Mouse (Mus musculus) left cerebral cortex, postnatal 25 days (tissue): Measurements from ENCODE around the gene Hspa12a. TPM values are rescaled to one million over a fixed set of nuclear protein-coding genes. Genes with fewer than 3 reads are reported as not detected.
"Not testable (repeated sequence)": the region's sequence is repeated elsewhere in the genome, so short reads cannot be mapped to it uniquely, and the experiment has no call there.

Source experiments
- DNase-seq, 2 experiments: peaks; one replicate each; pipeline ENCODE4 v3.0.0; 2022; ENCODE audit warnings: low spot score in 2 of 2, mixed read lengths in 1 of 2
- intact Hi-C: fragments of 180-260 bp; cut with DNase I; formaldehyde crosslinking; loops from one replicate; pipeline ENCODE4 v1.15.1; 2025
- total RNA-seq, 2 experiments: library from RNA; stranded (reverse); gene quantifications; 2 replicates each; pipeline ENCODE4 v1.2.3; 2021

The Hspa12a gene
- total RNA-seq, 2 experiments from 2014 or later = 211 to 218 TPM

- intact Hi-C loops = no loop called here
- no peak for DNase-seq
These were observed 30.2 kb downstream of the Hspa12a start for GRCm38 (mm10) chr19:58913301-58913700.

- intact Hi-C loops = loop anchor here (1.0 kb wide), 2 partner anchors 285 to 297 kb away; no protein-coding TSS in a partner anchor
- peak; percentile 65 to 70 for DNase-seq
These were observed 32.1 kb downstream of the Hspa12a start for GRCm38 (mm10) chr19:58911386-58911785.

DNA sequence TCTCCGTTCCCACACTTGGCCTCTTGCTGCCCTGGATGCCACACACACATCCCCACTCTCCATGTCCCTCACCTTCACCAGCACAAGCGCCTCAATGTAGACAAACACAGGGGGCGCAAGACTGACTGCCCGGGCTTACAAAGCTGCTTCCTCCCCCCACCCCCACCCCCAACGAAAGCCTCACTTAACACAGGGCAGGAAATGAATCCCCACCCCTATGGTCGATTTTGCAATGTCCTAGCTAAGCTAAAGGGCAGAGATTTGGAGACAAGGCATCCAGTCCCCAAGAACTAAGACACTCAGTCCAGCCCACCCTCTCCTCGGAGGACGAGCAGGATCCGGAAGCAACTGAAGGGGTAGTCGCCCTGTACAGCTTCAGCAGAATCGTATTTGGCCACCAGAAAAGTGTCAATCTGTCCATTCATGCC, 32.5 kb downstream of the Hspa12a start:
- intact Hi-C loops = loop anchor here (1.0 kb wide), 2 partner anchors 285 to 297 kb away; no protein-coding TSS in a partner anchor
- no peak for DNase-seq

- DNase-seq = no peak
- intact Hi-C loops = no loop called here
These were observed 35.4 kb downstream of the Hspa12a start for GRCm38 (mm10) chr19:58908018-58908417.

DNA sequence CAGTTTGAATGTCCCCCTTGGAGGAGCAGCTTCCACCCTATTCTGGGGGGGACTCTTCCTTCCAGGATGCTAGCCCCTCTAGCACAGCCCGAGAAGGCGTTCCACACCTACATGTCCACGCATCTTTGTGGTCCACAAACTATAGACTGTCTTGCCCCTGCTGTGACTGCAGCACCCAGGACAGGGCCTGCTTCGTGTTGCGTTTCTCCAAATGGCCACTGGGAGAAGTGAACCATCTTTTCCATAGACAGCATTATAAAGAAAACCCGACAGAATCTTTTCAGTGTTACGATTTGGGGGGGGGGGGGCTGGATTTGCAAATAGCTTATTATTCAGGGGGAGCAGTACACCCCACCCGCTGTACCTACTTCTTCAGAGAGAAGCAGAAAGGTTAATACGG, 36.8 kb downstream of the Hspa12a start:
- no peak for DNase-seq
- intact Hi-C loops = no loop called here

- intact Hi-C loops = loop anchor here (1.0 kb wide), 2 partner anchors 98 to 141 kb away; no protein-coding TSS in a partner anchor
- peak; percentile 88 to 89 for DNase-seq
These were observed 39.5 kb downstream of the Hspa12a start for GRCm38 (mm10) chr19:58903899-58904327.

DNA sequence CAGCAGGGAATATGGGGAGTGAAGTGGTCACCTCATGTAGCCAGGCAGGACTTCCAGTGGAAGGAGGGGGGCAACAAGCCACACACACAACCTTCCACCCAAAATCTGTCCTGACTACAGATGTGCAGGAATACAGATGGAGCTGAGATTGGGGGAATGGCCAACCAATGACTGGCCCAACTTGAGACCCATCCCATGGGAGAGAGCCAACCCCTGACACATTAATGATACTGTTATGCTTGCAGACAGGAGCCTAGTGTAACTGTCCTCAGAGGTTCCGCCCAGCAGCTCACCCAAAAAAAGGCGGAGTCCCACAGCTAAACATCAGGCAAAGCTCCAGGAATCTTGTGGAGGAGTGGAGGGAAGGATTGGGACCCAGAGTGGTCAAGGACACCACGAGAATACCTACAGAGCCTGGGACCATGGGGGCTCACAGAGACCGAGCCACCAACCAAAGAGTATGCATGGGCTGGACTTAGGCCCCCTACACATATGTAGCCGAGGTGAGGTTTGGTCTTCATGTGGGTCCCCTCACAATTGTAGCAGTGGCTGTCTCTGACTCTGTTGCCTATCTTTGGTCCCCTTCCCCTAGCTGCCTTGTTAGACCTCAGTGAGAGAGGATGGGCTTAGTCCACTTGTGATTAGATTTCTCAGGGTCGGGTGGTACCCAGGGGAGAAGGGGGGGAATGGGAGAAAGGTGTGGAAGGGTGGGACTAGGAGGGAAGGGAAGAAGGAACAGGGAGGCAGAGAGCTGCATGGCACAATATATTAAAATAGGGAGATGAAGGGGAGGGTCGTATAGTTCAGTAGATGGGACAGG, 40.2 kb downstream of the Hspa12a start:
- no peak for DNase-seq
- intact Hi-C loops = no loop called here

DNA sequence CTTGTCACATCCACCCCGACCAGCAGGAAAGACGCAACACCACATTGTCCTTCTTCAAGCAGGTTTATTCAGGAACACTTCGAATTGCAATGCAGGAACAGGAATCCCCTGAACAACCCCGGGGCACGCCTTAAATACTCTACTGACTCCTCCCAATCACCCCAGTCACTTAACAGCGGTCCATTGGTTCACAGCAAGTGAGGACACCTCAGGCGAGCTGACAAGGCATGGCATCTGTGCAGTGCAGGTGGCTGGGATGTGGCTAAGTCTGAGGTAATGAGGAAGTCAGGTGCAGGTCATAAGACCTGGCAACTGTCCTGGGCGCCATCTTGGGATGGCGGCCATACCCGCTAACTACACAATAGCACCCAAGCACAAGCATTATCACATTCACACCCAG, 43.0 kb downstream of the Hspa12a start:
- intact Hi-C loops = not testable (repeated sequence)

GRCm38 (mm10) chr19:58896216-58896615, 47.2 kb downstream of the Hspa12a start:
- peak; percentile 42 to 73 for DNase-seq
- intact Hi-C loops = no loop called here

More for the DNA sequence above, 43.0 kb downstream of the Hspa12a start:
- DNase-seq = not testable (repeated sequence)

- intact Hi-C loops = no loop called here
- DNase-seq = no peak
These were observed 54.0 kb downstream of the Hspa12a start for GRCm38 (mm10) chr19:58889306-58890038.

DNA sequence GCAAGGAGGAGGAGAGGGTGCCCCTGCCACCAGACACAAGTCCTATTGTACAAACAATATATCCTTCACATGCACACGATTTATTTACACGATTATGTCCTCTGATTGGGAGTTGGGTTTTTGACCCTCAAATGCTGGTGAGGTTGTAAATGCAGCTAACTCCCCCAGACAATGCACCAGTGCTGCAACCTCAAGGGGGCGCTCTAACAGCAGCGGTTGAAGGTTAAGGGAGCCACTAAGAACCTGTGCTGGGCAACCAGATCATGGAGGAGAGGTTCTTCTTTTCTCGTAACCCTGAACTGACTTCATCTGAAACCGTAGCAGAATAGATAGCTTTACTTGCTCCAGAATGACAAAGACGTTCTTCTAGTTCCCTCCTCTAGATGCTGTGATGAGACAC, 57.0 kb downstream of the Hspa12a start:
- intact Hi-C loops = no loop called here
- DNase-seq = no peak

GRCm38 (mm10) chr19:58883451-58883850, 60.0 kb downstream of the Hspa12a start:
- intact Hi-C loops = no loop called here
- DNase-seq = no peak

GRCm38 (mm10) chr19:58882336-58882735, 61.1 kb downstream of the Hspa12a start:
- intact Hi-C loops = no loop called here
- peak in 1 of 2 experiments; percentile 55 for DNase-seq

GRCm38 (mm10) chr19:58879330-58879957, 64.0 kb downstream of the Hspa12a start:
- intact Hi-C loops = no loop called here
- no peak for DNase-seq

DNA sequence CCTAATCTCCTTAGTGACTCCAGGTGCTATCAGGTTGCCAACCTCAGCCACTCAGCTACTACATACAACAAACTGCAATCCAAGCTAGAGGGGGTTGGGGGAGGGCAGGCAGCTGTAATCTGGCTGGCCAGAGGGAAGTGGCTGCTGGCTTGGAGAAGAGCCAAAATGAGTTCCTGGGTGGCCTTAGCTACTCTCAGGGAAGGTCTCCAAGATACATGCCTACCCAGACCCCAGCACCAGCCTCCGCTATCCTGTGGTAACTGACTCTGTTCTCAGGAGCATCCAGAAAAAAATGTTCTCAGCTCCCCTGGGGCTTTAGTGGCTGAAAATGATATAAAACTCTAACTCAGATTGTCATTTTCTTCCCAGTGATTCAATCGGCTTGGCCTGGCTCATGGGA, 64.9 kb downstream of the Hspa12a start:
- DNase-seq = no peak

DNA sequence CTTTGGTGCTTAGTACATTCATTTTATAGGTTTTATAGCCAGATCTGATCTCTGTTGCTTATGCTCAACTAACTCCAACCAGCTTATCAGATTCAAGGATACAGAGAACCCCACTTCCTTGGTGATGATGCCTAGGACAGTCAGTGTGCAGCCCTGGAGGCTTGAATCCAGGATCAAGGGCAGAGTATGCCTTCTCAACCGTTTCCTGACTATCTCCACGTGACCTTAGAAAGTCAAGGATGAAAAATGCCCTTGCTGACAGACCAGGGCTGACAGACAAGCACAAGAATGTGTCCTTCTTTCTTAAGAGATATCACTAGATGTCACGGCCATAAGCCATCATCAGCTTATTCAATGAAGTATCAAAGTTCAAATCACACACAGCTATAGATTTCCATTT, 69.9 kb downstream of the Hspa12a start:
- intact Hi-C loops = no loop called here
- DNase-seq = no peak

More for the DNA sequence above, 64.9 kb downstream of the Hspa12a start:
- intact Hi-C loops = no loop called here

GRCm38 (mm10) chr19:58872381-58873259, 70.8 kb downstream of the Hspa12a start:
- intact Hi-C loops = no loop called here
- no peak for DNase-seq

- no peak for DNase-seq
- intact Hi-C loops = no loop called here
These were observed 71.6 kb downstream of the Hspa12a start for GRCm38 (mm10) chr19:58871878-58872277.

GRCm38 (mm10) chr19:58866651-58867050, 76.8 kb downstream of the Hspa12a start:
- DNase-seq = no peak
- intact Hi-C loops = no loop called here
